Mouse (Mus musculus) adrenal gland, postnatal 36 days (tissue): ENCODE measurements around the gene Snx27. TPM values are rescaled to one million over a fixed set of nuclear protein-coding genes. Genes with fewer than 3 reads are reported as not detected.

Source experiments
- DNase-seq, 2 experiments: peaks; one replicate each; pipeline ENCODE4 v3.0.0; 2021; ENCODE audit warnings: mixed read lengths in 1 of 2
- long read RNA-seq, 2 experiments: library from polyadenylated mRNA; stranded (forward); transcript quantifications; one replicate each; pipeline ENCODE4 v2.0.0; 2021; ENCODE audit warnings: borderline sequencing depth in 2 of 2
- total RNA-seq, 2 experiments: library from RNA; stranded (reverse); gene quantifications; 2 replicates each; pipeline ENCODE4 v1.2.3; 2021

Gene Snx27
- total RNA-seq = 10 to 100 TPM; 44.6 to 45.2 TPM
- long read RNA-seq, experiment 1, full-length matches to known transcripts = 26 of 35 reads
- long read RNA-seq, experiment 1, partial matches to known transcripts = 5 of 35 reads
- long read RNA-seq, experiment 1, other reads (novel, unspliced or antisense) = 4 of 35 reads
- long read RNA-seq, experiment 2, full-length matches to known transcripts = 3 of 8 reads
- long read RNA-seq, experiment 2, partial matches to known transcripts = 1 of 8 reads
- long read RNA-seq, experiment 2, other reads (novel, unspliced or antisense) = 4 of 8 reads

DNA sequence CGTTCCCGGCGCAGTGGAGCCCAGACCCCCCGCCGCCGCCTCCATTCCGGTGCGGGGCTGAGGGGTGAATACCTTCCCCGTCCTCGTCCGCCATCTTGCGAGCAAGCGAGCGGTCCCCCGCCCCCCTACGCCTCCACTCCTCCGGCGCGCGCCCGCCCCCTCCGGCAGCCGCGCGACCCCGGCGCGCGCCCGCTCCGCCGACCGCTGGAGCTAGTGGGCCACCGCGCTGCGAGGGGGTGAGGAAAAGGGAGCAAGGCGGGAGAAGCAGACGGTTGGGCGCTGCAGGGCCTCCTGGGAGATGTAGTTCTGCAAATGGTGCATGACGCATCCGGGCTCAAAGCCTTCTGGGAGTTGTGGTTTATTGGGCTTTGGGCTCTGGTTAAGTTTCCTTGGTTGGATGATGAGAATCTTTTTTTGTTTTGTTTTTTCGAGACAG lies at the start of gene Snx27:
TSS of gene Snx27 (minus strand) at position 261 of the 436 bp plus-strand sequence.
- peak; percentile 90 to 91 for DNase-seq

DNA sequence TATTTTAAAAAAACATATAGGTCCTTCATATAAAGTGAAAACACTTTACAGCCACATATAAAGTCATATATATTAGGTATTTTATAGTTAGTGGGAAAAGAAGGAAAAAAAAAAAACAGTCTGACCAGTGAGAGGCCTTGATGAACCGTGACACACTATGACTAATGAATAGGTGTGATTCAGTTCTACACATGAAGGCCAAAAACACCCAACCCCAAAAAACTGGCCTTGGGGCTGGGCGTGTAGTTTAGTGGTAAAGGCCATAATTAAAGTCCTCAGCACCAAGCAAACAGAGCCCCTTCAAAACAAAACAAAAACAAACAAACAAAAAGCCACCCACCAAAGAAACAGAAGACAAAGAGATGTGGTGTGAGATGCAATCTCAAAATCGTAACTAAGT lies 47.4 kb upstream of the Snx27 start:
- peak; percentile 49 to 53 for DNase-seq

DNA sequence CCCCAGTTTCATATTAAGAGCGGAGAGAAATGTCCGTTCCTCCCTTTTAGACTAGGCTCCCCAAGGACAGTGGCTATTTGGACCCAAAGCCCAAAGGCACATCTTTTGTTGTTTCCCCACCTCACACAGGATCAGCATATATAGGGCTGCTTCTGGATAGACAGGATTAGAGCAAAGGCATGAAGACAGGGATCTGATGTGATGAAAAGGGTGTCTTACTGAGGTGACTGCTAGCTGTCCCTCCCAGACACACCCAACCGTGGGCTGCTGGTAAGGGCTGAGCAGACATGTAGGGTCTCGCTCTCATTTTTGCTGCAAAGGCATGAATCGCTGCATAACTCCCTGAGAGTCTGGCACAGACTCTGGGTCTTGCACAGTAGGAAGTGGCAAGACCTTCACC lies 46.2 kb upstream of the Snx27 start:
- no peak for DNase-seq

- DNase-seq = no peak
Observed at GRCm38 (mm10) chr3:94624281-94624680, 41.8 kb upstream of the Snx27 start.

GRCm38 (mm10) chr3:94622550-94622949 lies 40.0 kb upstream of the Snx27 start:
- no peak for DNase-seq

DNA sequence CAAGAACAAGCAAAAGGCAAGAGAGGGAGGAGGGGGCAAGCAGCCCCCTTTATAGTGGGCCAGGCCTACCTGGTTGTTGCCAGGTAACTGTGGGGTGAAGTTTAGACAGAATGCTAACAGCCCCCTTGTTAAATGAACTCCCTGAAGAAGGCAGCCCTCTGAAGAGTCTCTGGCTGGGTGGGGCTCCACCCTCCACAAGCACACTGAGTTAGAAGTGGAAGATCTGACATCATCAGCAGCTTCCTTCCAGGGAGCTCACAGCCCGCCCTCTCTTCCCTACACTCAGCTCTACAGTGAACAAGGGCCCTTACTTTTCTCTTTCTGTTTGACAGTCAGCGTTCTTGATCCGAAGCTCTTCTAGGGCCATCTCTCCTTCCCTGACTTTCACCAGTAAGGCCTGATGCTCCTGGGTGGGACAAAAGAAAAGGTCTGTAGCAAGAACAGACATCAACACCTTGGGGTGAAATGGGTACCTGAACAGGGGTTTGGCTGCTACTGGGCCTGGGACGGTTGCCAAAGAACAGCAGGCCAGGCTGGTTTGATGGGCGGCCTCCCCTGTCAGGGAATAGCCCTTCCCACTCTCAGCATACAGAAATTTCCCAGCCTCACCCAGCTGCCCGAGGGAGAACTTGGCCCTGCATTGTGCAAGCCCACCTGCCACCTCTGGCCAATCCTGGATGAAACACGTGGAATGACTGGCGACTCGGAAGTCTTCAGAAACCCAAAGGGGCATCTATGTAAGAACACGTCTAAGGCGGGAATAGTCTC lies 39.4 kb upstream of the Snx27 start:
- DNase-seq = no peak

DNA sequence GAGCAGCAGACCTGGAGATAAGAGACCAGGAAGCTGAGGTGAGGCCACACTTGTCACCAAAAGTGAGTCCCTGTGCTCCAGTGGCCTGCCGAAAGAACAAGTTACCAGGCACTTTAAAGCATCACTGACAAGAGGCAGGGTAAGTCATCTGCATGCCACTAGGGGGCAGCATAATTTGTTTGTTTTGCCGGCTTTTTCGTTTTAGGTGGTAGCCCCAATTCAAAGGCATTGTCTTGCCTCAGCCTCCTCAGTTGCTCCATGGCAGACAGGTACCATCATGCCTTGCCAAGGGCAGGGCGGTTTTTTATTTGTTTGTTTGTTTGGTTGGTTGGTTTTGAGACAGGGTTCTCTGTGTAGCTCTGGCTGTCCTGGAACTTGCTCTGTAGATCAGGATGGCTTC lies 34.2 kb upstream of the Snx27 start:
- peak; percentile 46 to 60 for DNase-seq

GRCm38 (mm10) chr3:94613258-94613878 lies 30.9 kb upstream of the Snx27 start:
- DNase-seq = no peak

- DNase-seq = no peak
Observed at GRCm38 (mm10) chr3:94612274-94612673, 29.8 kb upstream of the Snx27 start.

GRCm38 (mm10) chr3:94611834-94612233 lies 29.3 kb upstream of the Snx27 start:
- DNase-seq = no peak

GRCm38 (mm10) chr3:94611343-94611742 lies 28.8 kb upstream of the Snx27 start:
- no peak for DNase-seq

- peak; percentile 50 to 54 for DNase-seq
Observed at GRCm38 (mm10) chr3:94610581-94610980, 28.1 kb upstream of the Snx27 start.

GRCm38 (mm10) chr3:94609621-94610020 lies 27.1 kb upstream of the Snx27 start:
- no peak for DNase-seq

- DNase-seq = peak; percentile 64 to 76
Observed at GRCm38 (mm10) chr3:94601959-94602358, 19.4 kb upstream of the Snx27 start.

- DNase-seq = no peak
Observed at GRCm38 (mm10) chr3:94597224-94597779, 14.8 kb upstream of the Snx27 start.

DNA sequence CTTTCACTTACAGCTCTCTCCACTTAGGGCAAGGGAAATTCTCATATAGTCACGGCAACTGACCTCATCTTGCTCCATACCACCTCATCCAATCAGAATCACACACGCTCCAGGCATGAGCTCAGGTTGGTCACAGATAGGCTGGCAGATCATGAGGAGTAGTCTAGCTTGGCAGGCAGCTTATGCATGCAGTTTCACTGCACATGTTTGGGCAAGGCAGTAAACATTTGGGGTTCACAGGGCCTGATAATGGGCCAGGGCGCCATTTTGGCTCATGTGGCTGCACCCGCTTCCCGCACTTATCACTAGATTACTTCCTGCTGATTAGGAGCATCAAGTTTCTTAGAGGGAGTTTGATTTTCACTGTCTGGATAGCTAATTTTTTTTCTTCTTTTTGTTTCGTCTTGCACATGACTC lies 13.4 kb upstream of the Snx27 start:
- DNase-seq = no peak

DNA sequence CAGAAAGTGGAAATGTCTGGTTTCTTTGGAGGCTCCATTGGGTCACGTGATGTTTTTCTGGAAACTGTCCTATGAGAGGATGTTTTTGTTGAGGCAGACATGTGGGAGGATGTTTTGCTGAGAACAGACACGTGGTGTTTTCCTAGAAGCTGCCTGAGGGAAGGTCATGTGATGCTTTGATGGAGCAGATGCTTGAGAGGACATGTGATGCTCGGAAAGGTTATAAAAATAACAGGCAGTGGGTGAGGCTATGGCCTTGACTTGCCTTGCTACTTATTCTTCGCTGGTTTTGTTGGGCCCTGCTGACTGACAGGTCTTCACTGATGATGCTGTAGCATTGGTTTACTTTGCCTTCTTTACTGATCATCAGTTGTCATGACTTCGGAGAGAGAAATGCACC lies 8.6 kb upstream of the Snx27 start:
- no peak for DNase-seq

DNA sequence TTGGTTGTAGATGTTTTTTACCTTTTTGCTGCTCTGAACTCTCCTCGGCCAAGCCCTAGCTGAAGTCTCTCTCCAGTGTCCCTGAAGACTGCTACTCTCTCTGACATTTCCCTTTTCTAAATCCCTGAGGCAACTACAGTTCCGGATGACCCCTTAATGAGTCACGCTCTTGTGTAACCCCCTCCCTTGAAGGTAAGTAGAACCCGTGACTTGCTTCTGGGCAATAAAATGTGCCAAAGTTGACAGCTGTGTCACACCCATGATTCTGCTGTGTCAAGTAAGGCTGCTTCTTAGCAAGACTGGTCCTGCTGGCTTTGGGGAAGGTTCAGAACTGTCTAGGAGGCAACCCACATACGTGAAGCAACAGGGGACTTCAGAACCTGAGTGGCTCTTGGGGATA lies 5.4 kb upstream of the Snx27 start:
- DNase-seq = peak in 1 of 2 experiments; percentile 50

DNA sequence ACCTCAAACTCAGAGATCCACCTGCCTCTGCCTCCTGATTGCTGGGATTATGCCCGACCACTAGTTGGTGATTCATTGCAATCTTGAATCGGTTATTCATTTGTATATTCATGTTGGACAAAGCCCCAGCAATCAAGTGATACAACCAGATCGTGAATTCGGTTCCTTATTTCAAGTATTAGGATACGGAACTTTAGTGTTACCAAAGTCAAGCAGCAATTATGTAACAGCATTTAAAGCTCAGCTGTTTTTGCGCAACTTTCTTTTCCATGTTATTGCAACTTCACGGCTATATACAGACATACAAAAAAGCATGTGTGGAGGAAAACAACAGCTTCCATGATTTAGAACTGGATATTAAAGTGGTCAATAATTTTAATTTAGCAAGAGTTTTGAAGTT lies 428 bp upstream of the Snx27 start:
- DNase-seq = no peak

GRCm38 (mm10) chr3:94581793-94582455 lies 592 bp downstream of the Snx27 start:
- peak in 1 of 2 experiments; percentile 64 for DNase-seq

GRCm38 (mm10) chr3:94581138-94581780 lies 1.3 kb downstream of the Snx27 start:
- DNase-seq = no peak

DNA sequence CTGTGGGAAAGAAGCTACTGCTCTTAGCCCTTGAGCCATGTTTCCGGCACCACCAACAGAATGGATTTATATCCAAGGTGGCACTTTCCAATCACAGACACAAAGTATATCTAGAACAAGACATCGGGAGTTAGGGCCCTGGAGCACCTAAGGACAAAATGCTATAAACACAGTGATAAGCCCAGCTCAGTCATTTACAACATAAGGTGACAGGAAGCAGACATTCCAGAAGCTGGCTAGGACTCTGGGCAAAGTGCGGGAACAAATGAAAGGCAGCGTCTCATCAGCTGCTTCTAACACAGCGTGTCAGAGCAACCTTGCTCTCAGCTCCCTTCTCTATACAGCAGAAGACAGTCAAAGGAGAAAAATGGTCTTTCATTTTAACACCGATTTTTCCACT lies 8.0 kb downstream of the Snx27 start:
- DNase-seq = no peak
